Mouse (Mus musculus) CH12.LX (cell line): ENCODE measurements around the gene Ptprq. TPM values are rescaled to one million over a fixed set of nuclear protein-coding genes. Genes with fewer than 3 reads are reported as not detected.

ENCODE experiments used
- DNase-seq: peaks from one replicate; pipeline ENCODE4 v3.0.0-alpha.2; 2013; ENCODE audit errors: extremely low read depth
- H3K27ac ChIP-seq: 2 replicates; pipeline ENCODE4 v1.5.1; 2012; ENCODE audit warnings: low read depth, mild to moderate bottlenecking, control low read depth, moderate library complexity; ENCODE audit not compliant: insufficient read depth
- H3K27me3 ChIP-seq: replicated peaks from 2 replicates; pipeline ENCODE3; 2012; ENCODE audit warnings: inconsistent platforms
- H3K36me3 ChIP-seq, 2 experiments: replicated peaks in 1 of 2; 2 replicates each; pipeline versions ENCODE3 to v1.6.1; 2012; ENCODE audit warnings: inconsistent platforms in 1 of 2, low read length in 1 of 2, mild to moderate bottlenecking in 1 of 2, mixed read lengths in 1 of 2, moderate library complexity in 1 of 2; ENCODE audit not compliant: control insufficient read depth in 1 of 2, insufficient read depth in 1 of 2
- H3K4me1 ChIP-seq, 2 experiments: 2 replicates each; pipeline ENCODE4 v1.6.1; 2012; ENCODE audit warnings: inconsistent platforms in 1 of 2, moderate library complexity in 1 of 2; ENCODE audit not compliant: insufficient read depth in 2 of 2, control insufficient read depth in 1 of 2
- H3K4me2 ChIP-seq: 2 replicates; pipeline ENCODE4 v1.6.1; 2012; ENCODE audit warnings: low read depth, mild to moderate bottlenecking, control low read depth; ENCODE audit not compliant: poor library complexity, insufficient read depth, severe bottlenecking
- H3K4me3 ChIP-seq, 3 experiments: fragments of 150-350 bp in 1 of 3; sonication (generic) in 1 of 3; replicated peaks in 1 of 3; 2 replicates each; pipeline versions ENCODE3 to v1.5.1; 2011 to 2012; ENCODE audit warnings: low read depth in 2 of 3, low read length in 2 of 3, mild to moderate bottlenecking in 2 of 3, moderate library complexity in 2 of 3, control low read depth in 1 of 3, improper control_type of control experiment in 1 of 3, inconsistent platforms in 1 of 3, mixed read lengths in 1 of 3; ENCODE audit not compliant: poor library complexity in 1 of 3
- H3K79me2 ChIP-seq: replicated peaks from 2 replicates; pipeline ENCODE4 v1.6.1; 2012; ENCODE audit warnings: mild to moderate bottlenecking, moderate library complexity; ENCODE audit not compliant: control insufficient read depth, poor library complexity, insufficient read depth, severe bottlenecking; ENCODE audit errors: extremely low read depth
- H3K9ac ChIP-seq: 2 replicates; pipeline ENCODE4 v1.6.1; 2012; ENCODE audit warnings: low read depth, mild to moderate bottlenecking, control low read depth, moderate library complexity; ENCODE audit not compliant: insufficient read depth
- H3K9me3 ChIP-seq: replicated peaks from 2 replicates; pipeline ENCODE3; 2012; ENCODE audit warnings: low read length, inconsistent platforms, mixed read lengths
- BHLHE40 ChIP-seq: IDR thresholded peaks from 2 replicates; pipeline ENCODE4 v1.6.1; 2011; ENCODE audit warnings: mild to moderate bottlenecking, low read depth, low read length, improper control_type of control experiment
- CHD1 ChIP-seq: IDR thresholded peaks from 2 replicates; pipeline ENCODE4 v1.6.1; 2012; ENCODE audit warnings: low read depth, low read length, improper control_type of control experiment, inconsistent platforms
- CTCF ChIP-seq, 2 experiments: IDR thresholded peaks in 1 of 2; conservative IDR thresholded peaks in 1 of 2; 2 replicates each; pipeline ENCODE4 v1.5.1; 2011 to 2012; ENCODE audit warnings: low read depth in 2 of 2, low read length in 2 of 2, improper control_type of control experiment in 1 of 2, inconsistent platforms in 1 of 2, mild to moderate bottlenecking in 1 of 2, moderate library complexity in 1 of 2
- E2F4 ChIP-seq: IDR thresholded peaks from 2 replicates; pipeline ENCODE4 v1.6.1; 2011; ENCODE audit warnings: low read depth, low read length, improper control_type of control experiment; ENCODE audit not compliant: insufficient replicate concordance
- EP300 ChIP-seq: IDR thresholded peaks from 2 replicates; pipeline ENCODE4 v1.6.1; 2011; ENCODE audit warnings: low read length, improper control_type of control experiment
- ETS1 ChIP-seq: conservative IDR thresholded peaks from 2 replicates; pipeline ENCODE4 v1.6.1; 2012; ENCODE audit warnings: low read depth, mild to moderate bottlenecking, inconsistent platforms, low read length, improper control_type of control experiment, moderate library complexity
- IRF4 ChIP-seq: IDR thresholded peaks from 2 replicates; pipeline ENCODE4 v1.6.1; 2014; ENCODE audit warnings: low read depth, mild to moderate bottlenecking, inconsistent platforms, low read length, improper control_type of control experiment
- JUND ChIP-seq: conservative IDR thresholded peaks from 2 replicates; pipeline ENCODE4 v1.6.1; 2011; ENCODE audit warnings: low read depth, low read length, improper control_type of control experiment
- MAFK ChIP-seq: IDR thresholded peaks from 2 replicates; pipeline ENCODE4 v1.6.1; 2011; ENCODE audit warnings: low read length, improper control_type of control experiment; ENCODE audit not compliant: insufficient replicate concordance
- MAX ChIP-seq: IDR thresholded peaks from 2 replicates; pipeline ENCODE4 v1.6.1; 2011; ENCODE audit warnings: low read length, improper control_type of control experiment
- MAZ ChIP-seq: IDR thresholded peaks from 2 replicates; pipeline ENCODE4 v1.6.1; 2012; ENCODE audit warnings: low read depth, mild to moderate bottlenecking, inconsistent platforms, low read length, improper control_type of control experiment, moderate library complexity
- MXI1 ChIP-seq: IDR thresholded peaks from 2 replicates; pipeline ENCODE4 v1.6.1; 2011; ENCODE audit warnings: mild to moderate bottlenecking, low read depth, low read length, improper control_type of control experiment
- NELFE ChIP-seq: IDR thresholded peaks from 2 replicates; pipeline ENCODE4 v1.6.1; 2011; ENCODE audit warnings: low read depth, low read length, improper control_type of control experiment
- NRF1 ChIP-seq: IDR thresholded peaks from 2 replicates; pipeline ENCODE4 v1.6.1; 2014; ENCODE audit warnings: low read depth, mild to moderate bottlenecking, inconsistent platforms, low read length, improper control_type of control experiment, moderate library complexity
- POLR2AphosphoS2 ChIP-seq: IDR thresholded peaks from 2 replicates; pipeline ENCODE4 v1.6.1; 2011; ENCODE audit warnings: low read depth, low read length, improper control_type of control experiment
- RCOR1 ChIP-seq: conservative IDR thresholded peaks from 2 replicates; pipeline ENCODE4 v1.6.1; 2012; ENCODE audit warnings: low read depth, mild to moderate bottlenecking, inconsistent platforms, low read length, improper control_type of control experiment
- SMC3 ChIP-seq: IDR thresholded peaks from 2 replicates; pipeline ENCODE4 v1.6.1; 2011; ENCODE audit warnings: low read depth, low read length, improper control_type of control experiment
- TBP ChIP-seq: conservative IDR thresholded peaks from 2 replicates; pipeline ENCODE4 v1.6.1; 2011; ENCODE audit warnings: low read depth, low read length, improper control_type of control experiment
- UBTF ChIP-seq: IDR thresholded peaks from 2 replicates; pipeline ENCODE4 v1.6.1; 2012; ENCODE audit warnings: low read depth, mild to moderate bottlenecking, inconsistent platforms, low read length, improper control_type of control experiment, moderate library complexity
- USF2 ChIP-seq: conservative IDR thresholded peaks from 2 replicates; pipeline ENCODE4 v1.6.1; 2011; ENCODE audit warnings: low read depth, low read length, improper control_type of control experiment
- ZNF384 ChIP-seq: IDR thresholded peaks from 2 replicates; pipeline ENCODE4 v1.6.1; 2012; ENCODE audit warnings: low read depth, low read length, improper control_type of control experiment, inconsistent platforms
- dilution Hi-C: fragments of 300-500 bp; cut with MboI; formaldehyde crosslinking; loops from 2 replicates; pipeline ENCODE4 v1.14.3; 2020; ENCODE audit warnings: low sequenced_read_pairs; ENCODE audit not compliant: extremely low pct_unique_long_range_greater_than_20kb, extremely low pct_ligation_motif_present
- in situ Hi-C: fragments of 300-500 bp; cut with MboI; formaldehyde crosslinking; loops from 3 replicates; pipeline ENCODE4 v1.14.3; 2019; ENCODE audit warnings: low sequenced_read_pairs, low pct_ligation_motif_present, low pct_unique_long_range_greater_than_20kb, mixed read lengths
- polyA plus RNA-seq: library from polyadenylated mRNA; unstranded; fragments of >175 nt; gene quantifications from 2 replicates; pipeline ENCODE4 v1.2.1, GENCODE M21; 2012; ENCODE audit warnings: low read depth; ENCODE audit not compliant: insufficient read length
- total RNA-seq, 2 experiments: library from RNA; depleted of rRNA; stranded (reverse); fragments of 300-350 nt in 1 of 2; fragments of >200 nt in 1 of 2; gene quantifications; 2 replicates each; pipeline ENCODE4 v1.2.3; 2012 to 2014

Gene Ptprq
- total and polyA plus RNA-seq, 3 experiments: not detected

GRCm38 (mm10) chr10:107698716-107699115, 21.1 kb downstream of the Ptprq start:
- Histone ChIP-seq H3K27ac (no peak overlapping the region), H3K79me2 (no peaks in the 10 kb centered on the region), H3K4me3 (no peak overlapping the region), H3K27me3 (no peaks in the 10 kb centered on the region), H3K4me1 (peaks cover 0 to 9% of the 10 kb centered on the region in 2 experiments; a peak in 2 of 4 replicates), H3K9me3 (no peaks in the 10 kb centered on the region), H3K4me2 (no peak overlapping the region), H3K9ac (no peak overlapping the region), H3K36me3 (no peaks in the 10 kb centered on the region)
- dilution Hi-C loops: no loop called here
- in situ Hi-C loops: no loop called here
- TF ChIP-seq CHD1 (no peak), MAX (no peak), USF2 (no peak)
- no peak for DNase-seq

- Histone ChIP-seq H3K4me1 (peaks cover 0 to 9% of the 10 kb centered on the region in 2 experiments; a peak in 2 of 4 replicates), H3K79me2 (no peaks in the 10 kb centered on the region), H3K9me3 (no peaks in the 10 kb centered on the region), H3K27me3 (no peaks in the 10 kb centered on the region), H3K36me3 (no peaks in the 10 kb centered on the region), H3K4me2 (no peak overlapping the region), H3K27ac (no peak overlapping the region), H3K4me3 (no peak overlapping the region), H3K9ac (no peak overlapping the region)
- in situ Hi-C loops (no loop called here), dilution Hi-C loops (no loop called here)
- DNase-seq: peak; percentile 42
- peak; percentile 64 for TF ChIP-seq EP300
- 0 out of 2 replicates have a peak, but pooled peaks have one; percentile 41 for TF ChIP-seq IRF4
- no peak for TF ChIP-seq MXI1
- TF ChIP-seq MAZ: no peak
- no peak for TF ChIP-seq POLR2AphosphoS2
- no peak for TF ChIP-seq TBP
- TF ChIP-seq SMC3: no peak
Observed at GRCm38 (mm10) chr10:107697177-107697576, 22.7 kb downstream of the Ptprq start.

GRCm38 (mm10) chr10:107687382-107687781, 32.5 kb downstream of the Ptprq start:
- no peak for DNase-seq
- dilution Hi-C loops (no loop called here), in situ Hi-C loops (no loop called here)
- no peak overlapping the region for H3K9ac ChIP-seq
- H3K36me3 ChIP-seq: no peaks in the 10 kb centered on the region
- no peaks in the 10 kb centered on the region for H3K9me3 ChIP-seq
- H3K27ac ChIP-seq: no peak overlapping the region
- H3K4me2 ChIP-seq: no peak overlapping the region
- no peak overlapping the region for H3K4me3 ChIP-seq
- no peak for TF ChIP-seq POLR2AphosphoS2
- no peak for TF ChIP-seq MAX
- TF ChIP-seq MAFK: no peak
- TF ChIP-seq EP300: no peak
- no peak for TF ChIP-seq JUND
- no peak for TF ChIP-seq RCOR1
- no peak for TF ChIP-seq UBTF
- no peak for TF ChIP-seq NELFE
- TF ChIP-seq NRF1: no peak
- TF ChIP-seq MXI1: no peak
- no peak for TF ChIP-seq ETS1
- TF ChIP-seq E2F4: no peak
- no peak for TF ChIP-seq ZNF384
- TF ChIP-seq BHLHE40: no peak
- TF ChIP-seq CTCF (conservative IDR thresholded peaks at IDR 0.05 in 1 of 2, IDR thresholded peaks at IDR 0.05 in 1 of 2; ENCODE audit: low read depth in 2 of 2, low read length in 2 of 2): no peak
- no peaks in the 10 kb centered on the region for H3K4me1 ChIP-seq
- no peaks in the 10 kb centered on the region for H3K27me3 ChIP-seq
- no peaks in the 10 kb centered on the region for H3K79me2 ChIP-seq
